ENCODE assay signal across 9 mouse cellular contexts in genomic region chr17:66450526-66451070, GRCm38 (mm10). TPM values are rescaled to one million over a fixed set of nuclear protein-coding genes. Genes with fewer than 3 reads are reported as not detected.
DNase-seq lines count a peak whose midpoint lies in the region; ATAC-seq and TF ChIP-seq lines count a peak whose summit lies in the region.
"Had no signal": no experiment of that assay in that cellular context is flagged by ENCODE, and none has a peak within 500 bp of the region (broad histone marks: within the 10 kb centered on the region; RNA-seq: fewer than 3 reads in every experiment).

No protein-coding gene starts in this region.

- H3K4me3 ChIP-seq in gastrocnemius, adult 2 months: peak overlapping the region; percentile 95
- H3K4me3 ChIP-seq in forebrain, embryonic 11.5 days (ENCODE audit: low read depth, low read length): peak overlapping the region; percentile 93
- no peak overlapping the region; the same call in 1 of the 2 replicates for H3K4me3 ChIP-seq in liver, embryonic 15.5 days (replicated peaks)

- H3K9ac ChIP-seq in forebrain, embryonic 11.5 days (ENCODE audit: low read length): no peak overlapping the region
- no peak overlapping the region for H3K9ac ChIP-seq in liver, embryonic 15.5 days

- no peak for ATAC-seq in forebrain, embryonic 11.5 days (replicated peaks; ENCODE audit: low FRiP score)
- ATAC-seq in liver, embryonic 15.5 days (ENCODE audit: insufficient read depth): no peak
- no peak for ATAC-seq in inflammation-experienced regulatory T-cells, adult 6 months

- no peaks in the 10 kb centered on the region for H3K9me3 ChIP-seq in forebrain, embryonic 11.5 days (ENCODE audit: control insufficient read depth, low read length)
- H3K9me3 ChIP-seq in liver, embryonic 15.5 days (replicated peaks): no peaks in the 10 kb centered on the region

- peaks cover 6% of the 10 kb centered on the region; the same call in 1 of the 2 replicates for H3K27me3 ChIP-seq in forebrain, embryonic 11.5 days (ENCODE audit: control insufficient read depth, insufficient read depth, low read length)
- peaks cover 84% of the 10 kb centered on the region for H3K27me3 ChIP-seq in liver, embryonic 15.5 days

- intact Hi-C loops in gastrocnemius, adult 2 months (cut with DNase I): no loop called here

- DNase-seq in gastrocnemius, adult 2 months: no peak
- DNase-seq in gastrocnemius, postnatal 4 days (ENCODE audit: low spot score in 2 of 2): no peak
- DNase-seq in 3134 (ENCODE audit: extremely low read depth, insufficient read length, low spot score): peak; percentile 50
- no peak for DNase-seq in forebrain, embryonic 11.5 days (ENCODE audit: low spot score)
- DNase-seq in thymus, postnatal 36 days: no peak
- no peak for DNase-seq in cerebellum, adult 8-10 months

- TF ChIP-seq CTCF in gastrocnemius, adult 2 months (IDR thresholded peaks at IDR 0.05): no peak

- H3K4me1 ChIP-seq in forebrain, embryonic 11.5 days (replicated peaks; ENCODE audit: control insufficient read depth, insufficient read depth, low read length): peaks cover 18% of the 10 kb centered on the region
- H3K4me1 ChIP-seq in liver, embryonic 15.5 days (replicated peaks): peaks cover 18% of the 10 kb centered on the region; the same call in 1 of the 2 replicates

- H3K36me3 ChIP-seq in forebrain, embryonic 11.5 days (ENCODE audit: control insufficient read depth, insufficient read depth, low read length): no peaks in the 10 kb centered on the region
- no peaks in the 10 kb centered on the region for H3K36me3 ChIP-seq in liver, embryonic 15.5 days (replicated peaks)
- H3K36me3 ChIP-seq: G1E had no signal

- 3% methylated on average over 18 of the region's 18 CpGs for WGBS in forebrain, embryonic 11.5 days
- WGBS in liver, embryonic 15.5 days (ENCODE audit: insufficient replicate concordance): 5% methylated on average over 18 of the region's 18 CpGs

- peak overlapping the region; percentile 84 for H3K4me2 ChIP-seq in forebrain, embryonic 11.5 days (ENCODE audit: low read depth, low read length, severe bottlenecking)
- peak overlapping the region; percentile 77 for H3K4me2 ChIP-seq in liver, embryonic 15.5 days

- H3K27ac ChIP-seq in gastrocnemius, adult 2 months: peak overlapping the region; percentile 91
- H3K27ac ChIP-seq in forebrain, embryonic 11.5 days (ENCODE audit: low read depth, low read length): no peak overlapping the region
- no peak overlapping the region for H3K27ac ChIP-seq in liver, embryonic 15.5 days (replicated peaks)

RNA-seq across cellular contexts. Expression of gene Mtcl1, which starts 1.0 kb away (rescaled TPM):
- 1 to 10 TPM; 5.5 to 8.4 TPM for total RNA-seq in gastrocnemius, adult 2 months (2021)
- 10 to 100 TPM; 30.3 to 31.4 TPM for total RNA-seq in gastrocnemius, postnatal 4 days (2021)
- 40.0 and 47.3 TPM in 2 replicates for polyA plus RNA-seq in forebrain, embryonic 11.5 days (2014; fragmentation: Nextera tagmentation; extraction: Ambion mirVana)
- 0.10 and 0.12 TPM in 2 replicates for polyA plus RNA-seq in liver, embryonic 15.5 days (2015; fragmentation: Nextera tagmentation; extraction: Ambion mirVana)
- under 1 TPM in 1 of 3 experiments, not detected in 2; 0.39 TPM for polyA plus RNA-seq in inflammation-experienced regulatory T-cells, adult 6 months (2017; shearing (Covaris generic))
- polyA plus RNA-seq: G1E had no signal

Comparison
In these comparisons a context has a peak if more than half of its experiments do, and no peak if none do; other contexts are left out.
1. RNA of gene Mtcl1, which starts 1.0 kb away (polyA plus RNA-seq): 40.0 to 47.3 TPM in forebrain, embryonic 11.5 days; 0.10 to 0.12 TPM in liver, embryonic 15.5 days and 0.39 TPM in inflammation-experienced regulatory T-cells, adult 6 months; every median in the first group is over 10 times any median in the second.